In the genomic region with DNA sequence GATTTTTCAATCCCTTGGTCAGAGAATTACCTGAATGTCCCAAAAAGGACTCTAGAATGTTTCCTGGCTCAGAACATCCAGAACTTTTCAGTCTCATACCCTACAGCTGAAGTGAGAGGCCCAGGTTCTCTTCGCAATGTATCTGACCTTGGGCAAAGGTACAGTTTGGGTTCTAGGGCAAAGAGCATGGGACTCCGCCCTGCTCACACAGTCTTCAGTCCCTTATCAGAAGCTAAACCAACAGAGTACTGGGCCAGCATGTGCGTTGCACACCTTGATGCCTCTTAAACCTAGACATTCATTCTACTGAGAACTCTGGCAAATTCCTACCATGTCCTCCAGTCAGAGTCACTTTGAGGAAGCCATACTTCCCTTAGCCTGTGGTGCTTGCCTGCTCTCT, we compare ENCODE assay signal across 29 mouse cellular contexts. TPM values are rescaled to one million over a fixed set of nuclear protein-coding genes. Genes with fewer than 3 reads are reported as not detected.
"Had no signal": no experiment of that assay in that cellular context is flagged by ENCODE, and none has a peak within 500 bp of the region (broad histone marks: within the 10 kb centered on the region; RNA-seq: fewer than 3 reads in every experiment).

No protein-coding gene starts in this region.

- H3K9ac ChIP-seq: limb, embryonic 12.5 days; limb, embryonic 15.5 days; liver, embryonic 12.5 days; liver, embryonic 15.5 days; midbrain, embryonic 12.5 days; midbrain, embryonic 15.5 days; neural tube, embryonic 12.5 days; neural tube, embryonic 15.5 days had no signal

- H3K4me2 ChIP-seq: limb, embryonic 12.5 days; limb, embryonic 15.5 days; liver, embryonic 12.5 days; liver, embryonic 15.5 days; midbrain, embryonic 12.5 days; midbrain, embryonic 15.5 days; neural tube, embryonic 12.5 days; neural tube, embryonic 15.5 days had no signal

- H3K4me1 ChIP-seq: limb, embryonic 12.5 days; limb, embryonic 15.5 days; liver, embryonic 12.5 days; neural tube, embryonic 12.5 days; neural tube, embryonic 15.5 days had no signal

- H3K27me3 ChIP-seq: limb, embryonic 12.5 days; limb, embryonic 15.5 days; liver, embryonic 12.5 days; liver, embryonic 15.5 days; midbrain, embryonic 12.5 days; midbrain, embryonic 15.5 days; neural tube, embryonic 12.5 days; neural tube, embryonic 15.5 days had no signal

- H3K9me3 ChIP-seq: limb, embryonic 12.5 days; limb, embryonic 15.5 days; liver, embryonic 12.5 days; liver, embryonic 15.5 days; midbrain, embryonic 12.5 days; midbrain, embryonic 15.5 days; neural tube, embryonic 12.5 days; neural tube, embryonic 15.5 days had no signal

- H3K36me3 ChIP-seq: limb, embryonic 12.5 days; limb, embryonic 15.5 days; liver, embryonic 12.5 days; liver, embryonic 15.5 days; midbrain, embryonic 12.5 days; midbrain, embryonic 15.5 days; neural tube, embryonic 12.5 days; neural tube, embryonic 15.5 days had no signal

- ATAC-seq: liver, embryonic 12.5 days; midbrain, embryonic 15.5 days had no signal

- H3K27ac ChIP-seq: limb, embryonic 12.5 days; limb, embryonic 15.5 days; liver, embryonic 12.5 days; liver, embryonic 15.5 days; macrophage; midbrain, embryonic 12.5 days; midbrain, embryonic 15.5 days; neural tube, embryonic 12.5 days; neural tube, embryonic 15.5 days had no signal

- DNase-seq: kidney, adult 18-20 months; kidney, adult 9 months; kidney, postnatal 14 days; kidney, postnatal 4 days; left cerebral cortex, postnatal 4 days; lung, adult 2 months; lung, postnatal 14 days; retina, postnatal 1 day; right cerebral cortex, postnatal 25 days; thymus, adult 2 months; thymus, postnatal 14 days; thymus, postnatal 4 days had no signal

- H3K4me3 ChIP-seq: limb, embryonic 12.5 days; limb, embryonic 15.5 days; liver, embryonic 12.5 days; liver, embryonic 15.5 days; midbrain, embryonic 12.5 days; midbrain, embryonic 15.5 days; neural tube, embryonic 12.5 days; neural tube, embryonic 15.5 days had no signal

RNA-seq across cellular contexts. Expression of gene Ces2b, which starts 21.9 kb away (rescaled TPM):
- total RNA-seq: layer of hippocampus, adult 18-20 months; megakaryocyte, adult 5-6 weeks had no signal
- polyA plus RNA-seq: limb, embryonic 12.5 days; macrophage; spleen, adult 2 months had no signal

RNA-seq across cellular contexts. Expression of gene Ces2c, which starts 37.4 kb away (rescaled TPM):
- total RNA-seq: layer of hippocampus, adult 18-20 months; layer of hippocampus, postnatal 14 days; left cerebral cortex, adult 8-10 months; left cerebral cortex, postnatal 14 days; left cerebral cortex, postnatal 4 days; megakaryocyte, adult 5-6 weeks had no signal
- polyA plus RNA-seq: kidney, embryonic 16.5 days; limb, embryonic 12.5 days; limb, embryonic 15.5 days; liver, embryonic 12.5 days; lung, embryonic 16.5 days; macrophage; midbrain, embryonic 12.5 days; midbrain, embryonic 15.5 days; neural tube, embryonic 12.5 days; neural tube, embryonic 15.5 days had no signal
